In the genomic region with DNA sequence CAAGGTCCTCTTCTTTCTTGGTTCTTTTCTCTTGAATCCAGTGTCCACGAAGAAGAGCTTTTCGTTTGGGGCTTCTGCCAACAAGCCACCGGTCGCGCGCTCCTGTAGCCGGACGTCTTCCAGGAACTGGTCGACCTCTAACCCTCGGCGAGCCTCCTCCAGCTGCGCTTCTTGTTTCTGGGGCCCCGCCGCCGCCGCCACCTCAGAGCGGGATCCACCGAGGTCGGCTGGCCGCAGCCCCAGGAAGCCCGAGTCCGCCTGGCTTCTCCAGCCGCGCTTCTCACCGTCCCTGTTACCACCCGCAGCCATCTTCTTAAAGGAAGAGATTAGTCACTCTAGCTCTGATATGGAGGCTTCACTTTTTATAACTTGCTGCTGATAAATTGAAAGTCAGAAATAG, we compare ENCODE assay signal across 9 mouse cellular contexts.
DNase-seq lines count a peak whose midpoint lies in the region; ATAC-seq and TF ChIP-seq lines count a peak whose summit lies in the region.
"Had no signal": no experiment of that assay in that cellular context is flagged by ENCODE, and none has a peak within 500 bp of the region (broad histone marks: within the 10 kb centered on the region; RNA-seq: fewer than 3 reads in every experiment).

No protein-coding gene starts in this region.

- no peaks in the 10 kb centered on the region for H3K9me3 ChIP-seq in kidney, postnatal 0 days (replicated peaks; ENCODE audit: low read length)
- no peaks in the 10 kb centered on the region for H3K9me3 ChIP-seq in intestine, embryonic 16.5 days (ENCODE audit: control insufficient read depth, low read length)

- TF ChIP-seq CTCF in kidney, postnatal 0 days (IDR thresholded peaks at IDR 0.05; ENCODE audit: low read depth), result no peak

- peak overlapping the region; percentile 12; the same call in 1 of the 2 replicates for H3K4me3 ChIP-seq in kidney, postnatal 0 days (replicated peaks; ENCODE audit: low read depth, low read length)
- 0 out of 2 replicates have a peak overlapping the region, but pooled peaks have one; percentile 14 for H3K4me3 ChIP-seq in intestine, embryonic 16.5 days (ENCODE audit: low read length)

- H3K27ac ChIP-seq in kidney, postnatal 0 days, result no peak overlapping the region
- H3K27ac ChIP-seq in intestine, embryonic 16.5 days (ENCODE audit: low read length), result no peak overlapping the region

- no peaks in the 10 kb centered on the region for H3K36me3 ChIP-seq in kidney, postnatal 0 days (ENCODE audit: insufficient read depth, low read length)
- no peaks in the 10 kb centered on the region for H3K36me3 ChIP-seq in intestine, embryonic 16.5 days (ENCODE audit: control insufficient read depth, insufficient read depth, low read length)

- 35% methylated on average over 26 of the region's 26 CpGs for WGBS in kidney, postnatal 0 days
- 34% methylated on average over 26 of the region's 26 CpGs for WGBS in intestine, embryonic 16.5 days

- ATAC-seq in kidney, postnatal 0 days (replicated peaks; ENCODE audit: low FRiP score, low read depth), result no peak
- ATAC-seq in erythroblast, adult 5-6 weeks (replicated peaks; ENCODE audit: low FRiP score, poor library complexity, severe bottlenecking), result 0 out of 2 replicates have a peak, but pooled peaks have one; percentile 25
- no peak for ATAC-seq in intestine, embryonic 16.5 days
- ATAC-seq: Patski had no signal

- no peak overlapping the region for H3K9ac ChIP-seq in kidney, postnatal 0 days (ENCODE audit: low read depth, low read length)
- H3K9ac ChIP-seq in intestine, embryonic 16.5 days (ENCODE audit: low read depth, low read length), result no peak overlapping the region

- peak overlapping the region; percentile 48 for H3K4me2 ChIP-seq in kidney, postnatal 0 days (ENCODE audit: low read length)
- peak overlapping the region; percentile 34; the same call in 1 of the 2 replicates for H3K4me2 ChIP-seq in intestine, embryonic 16.5 days (ENCODE audit: low read depth, low read length)

- H3K4me1 ChIP-seq in kidney, postnatal 0 days (replicated peaks; ENCODE audit: insufficient read depth, low read length), result no peaks in the 10 kb centered on the region
- H3K4me1 ChIP-seq in intestine, embryonic 16.5 days (ENCODE audit: control insufficient read depth, insufficient read depth, low read length), result no peaks in the 10 kb centered on the region

- DNase-seq in kidney, postnatal 0 days (ENCODE audit: low spot score), result no peak
- no peak for DNase-seq in kidney, adult 8-10 months
- peak; percentile 36 for DNase-seq in neural tube, embryonic 10.5 days (ENCODE audit: extremely low spot score, low spot score)
- no peak for DNase-seq in right cerebral cortex, adult 18-20 months
- no peak for DNase-seq in frontal cortex, postnatal 10 days (ENCODE audit: low spot score in 2 of 2)
- no peak for DNase-seq in gastrocnemius, postnatal 10 days

- H3K27me3 ChIP-seq in kidney, postnatal 0 days (ENCODE audit: insufficient read depth, low read length), result no peaks in the 10 kb centered on the region
- H3K27me3 ChIP-seq in intestine, embryonic 16.5 days (replicated peaks; ENCODE audit: control insufficient read depth, insufficient read depth, low read length), result no peaks in the 10 kb centered on the region
- H3K27me3 ChIP-seq: Patski had no signal
